Mouse (Mus musculus) embryonic facial prominence, embryonic 15.5 days (tissue): ENCODE data around the gene Tns1. TPM values are rescaled to one million over a fixed set of nuclear protein-coding genes. Genes with fewer than 3 reads are reported as not detected.

ENCODE experiments used
- ATAC-seq: fragments of 200-750 bp; cut with Nextera tagmentation; 2 replicates; pipeline ENCODE4 v1.8.0; 2017; ENCODE audit warnings: low read depth, moderate TSS enrichment; ENCODE audit not compliant: insufficient number of reproducible peaks, low FRiP score, low TSS enrichment
- H3K27ac ChIP-seq: fragments of 300-500 bp; sonication (generic); replicated peaks from 2 replicates; pipeline ENCODE4 v1.5.1; 2015; ENCODE audit warnings: mild to moderate bottlenecking, inconsistent platforms
- H3K27me3 ChIP-seq: fragments of 300-500 bp; sonication (generic); 2 replicates; pipeline ENCODE4 v1.6.1; 2015; ENCODE audit warnings: inconsistent platforms
- H3K36me3 ChIP-seq: fragments of 300-500 bp; sonication (generic); 2 replicates; pipeline ENCODE4 v1.6.1; 2015; ENCODE audit warnings: mild to moderate bottlenecking, inconsistent platforms
- H3K4me1 ChIP-seq: fragments of 300-500 bp; sonication (generic); 2 replicates; pipeline ENCODE4 v1.6.1; 2015; ENCODE audit warnings: inconsistent platforms
- H3K4me2 ChIP-seq: fragments of 300-500 bp; sonication (generic); replicated peaks from 2 replicates; pipeline ENCODE4 v1.6.1; 2015; ENCODE audit warnings: mild to moderate bottlenecking, inconsistent platforms
- H3K4me3 ChIP-seq: fragments of 300-500 bp; sonication (generic); replicated peaks from 2 replicates; pipeline ENCODE4 v1.5.1; 2015; ENCODE audit warnings: mild to moderate bottlenecking, inconsistent platforms
- H3K9ac ChIP-seq: fragments of 300-500 bp; sonication (generic); 2 replicates; pipeline ENCODE4 v1.6.1; 2015; ENCODE audit warnings: inconsistent platforms
- H3K9me3 ChIP-seq: fragments of 300-500 bp; sonication (generic); replicated peaks from 2 replicates; pipeline ENCODE4 v1.6.1; 2016; ENCODE audit warnings: inconsistent platforms
- WGBS: fragments of 180-500 bp; shearing (Covaris S2); methylation state at CpG from one replicate; pipeline ENCODE4 v1.1.7; 2015; 5-methylcytosine and 5-hydroxymethylcytosine counted together
- polyA plus RNA-seq: library from polyadenylated mRNA; unstranded; fragments of >200 nt; fragmentation: Nextera tagmentation; extraction: Ambion mirVana; gene quantifications from 2 replicates; pipeline ENCODE4 v1.2.1, GENCODE M21; 2015

Gene Tns1
- polyA plus RNA-seq, 1 experiment from 2014 or later: 49.3 TPM

- no peak overlapping the region for H3K9ac ChIP-seq
- ATAC-seq: no peak
- H3K27me3 ChIP-seq: no peaks in the 10 kb centered on the region
- peak overlapping the region; percentile 93 for H3K27ac ChIP-seq
- H3K4me3 ChIP-seq: no peak overlapping the region
- H3K4me1 ChIP-seq: peaks cover 57% of the 10 kb centered on the region
- WGBS: 60% methylated on average over 5 of the region's 5 CpGs
- H3K4me2 ChIP-seq: no peak overlapping the region
- H3K9me3 ChIP-seq: no peaks in the 10 kb centered on the region
- peaks cover 10% of the 10 kb centered on the region; the same call in 1 of the 2 replicates for H3K36me3 ChIP-seq
These were observed 160.0 kb downstream of the Tns1 start for GRCm38 (mm10) chr1:73964151-73964743.

DNA sequence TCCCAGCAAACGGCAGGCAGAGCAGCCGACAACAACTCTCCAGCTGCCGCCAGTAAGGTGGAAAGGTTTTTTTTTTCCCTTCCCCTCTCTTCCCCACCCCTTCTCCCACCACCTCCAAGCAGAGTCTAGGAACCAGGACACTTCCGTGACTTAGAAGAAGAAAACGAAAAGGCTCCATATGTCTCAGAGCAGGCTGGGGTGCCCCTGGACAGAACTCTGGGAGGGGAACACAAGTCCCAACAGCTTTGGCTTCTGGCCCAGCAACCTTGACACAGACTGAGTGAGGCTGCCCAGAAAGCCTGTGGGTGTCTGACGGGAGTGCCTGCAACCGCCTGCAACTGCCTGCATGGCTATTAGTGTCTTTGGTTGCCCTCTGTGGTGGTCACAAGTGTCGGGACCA, 160.6 kb downstream of the Tns1 start:
- WGBS: 13% methylated on average over 8 of the region's 8 CpGs
- peak overlapping the region; percentile 93 for H3K27ac ChIP-seq
- peak overlapping the region; percentile 39; the same call in 1 of the 2 replicates for H3K4me2 ChIP-seq
- H3K36me3 ChIP-seq: peaks cover 10% of the 10 kb centered on the region; the same call in 1 of the 2 replicates
- peaks cover 55% of the 10 kb centered on the region for H3K4me1 ChIP-seq
- ATAC-seq: no peak
- no peak overlapping the region for H3K4me3 ChIP-seq
- no peaks in the 10 kb centered on the region for H3K27me3 ChIP-seq
- no peak overlapping the region for H3K9ac ChIP-seq
- H3K9me3 ChIP-seq: no peaks in the 10 kb centered on the region

GRCm38 (mm10) chr1:73962668-73963371, 161.4 kb downstream of the Tns1 start:
- peak overlapping the region; percentile 13 for H3K4me3 ChIP-seq

GRCm38 (mm10) chr1:73962049-73962448, 162.2 kb downstream of the Tns1 start:
- H3K4me3 ChIP-seq: peak overlapping the region; percentile 13; the same call in 1 of the 2 replicates
- H3K4me1 ChIP-seq: peaks cover 65% of the 10 kb centered on the region
- H3K36me3 ChIP-seq: 0 out of 2 replicates have a peak, but pooled peaks cover 3% of the 10 kb centered on the region
- peak overlapping the region; percentile 39 for H3K4me2 ChIP-seq
- 86% methylated on average over 5 of the region's 5 CpGs for WGBS
- no peak overlapping the region for H3K9ac ChIP-seq
- H3K9me3 ChIP-seq: no peaks in the 10 kb centered on the region
- H3K27me3 ChIP-seq: no peaks in the 10 kb centered on the region
- H3K27ac ChIP-seq: peak overlapping the region; percentile 93; the same call in 1 of the 2 replicates
- no peak for ATAC-seq

More at GRCm38 (mm10) chr1:73962668-73963371, 161.4 kb downstream of the Tns1 start:
- 0 out of 2 replicates have a peak, but pooled peaks cover 3% of the 10 kb centered on the region for H3K36me3 ChIP-seq
- peak; percentile 84 for ATAC-seq
- no peaks in the 10 kb centered on the region for H3K9me3 ChIP-seq
- WGBS: 12% methylated on average over 12 of the region's 12 CpGs
- peaks cover 60% of the 10 kb centered on the region for H3K4me1 ChIP-seq
- H3K27ac ChIP-seq: peak overlapping the region; percentile 93
- H3K9ac ChIP-seq: no peak overlapping the region; the same call in 1 of the 2 replicates
- H3K27me3 ChIP-seq: no peaks in the 10 kb centered on the region
- peak overlapping the region; percentile 39 for H3K4me2 ChIP-seq

- Histone ChIP-seq H3K9ac (no peak overlapping the region), H3K9me3 (no peaks in the 10 kb centered on the region), H3K27ac (no peak overlapping the region), H3K4me3 (no peak overlapping the region), H3K36me3 (no peaks in the 10 kb centered on the region), H3K27me3 (no peaks in the 10 kb centered on the region), H3K4me1 (peaks cover 75% of the 10 kb centered on the region), H3K4me2 (no peak overlapping the region)
- ATAC-seq: no peak
- 90% methylated on average over 10 of the region's 10 CpGs for WGBS
These were observed 164.5 kb downstream of the Tns1 start for GRCm38 (mm10) chr1:73959758-73960157.

DNA sequence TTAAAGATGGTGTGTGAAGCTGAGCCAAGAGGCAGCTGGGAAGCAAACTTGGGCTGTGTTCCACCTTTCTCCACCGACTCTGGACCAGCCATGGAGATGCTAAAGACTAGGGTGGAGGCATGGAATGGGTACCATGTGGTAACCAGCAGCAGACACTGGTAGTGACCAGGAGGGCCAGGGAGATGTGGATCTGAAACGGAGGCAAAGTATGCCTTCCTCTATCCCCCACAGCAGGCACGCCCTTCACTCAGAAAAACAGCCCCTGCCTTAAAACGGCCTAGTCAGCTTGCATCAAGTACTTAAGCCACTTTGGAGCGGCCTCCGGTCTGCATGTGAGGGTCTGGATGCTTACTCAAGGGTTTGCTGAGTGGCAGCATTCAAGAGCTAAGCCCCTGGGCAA, 164.9 kb downstream of the Tns1 start:
- H3K4me3 ChIP-seq: no peak overlapping the region
- no peak overlapping the region for H3K9ac ChIP-seq
- H3K9me3 ChIP-seq: no peaks in the 10 kb centered on the region
- H3K4me1 ChIP-seq: peaks cover 74% of the 10 kb centered on the region
- no peaks in the 10 kb centered on the region for H3K27me3 ChIP-seq
- no peak for ATAC-seq
- H3K4me2 ChIP-seq: no peak overlapping the region
- 79% methylated on average over 6 of the region's 6 CpGs for WGBS
- no peaks in the 10 kb centered on the region for H3K36me3 ChIP-seq
- H3K27ac ChIP-seq: no peak overlapping the region

- ATAC-seq: no peak
- H3K4me3 ChIP-seq: no peak overlapping the region
- H3K27me3 ChIP-seq: no peaks in the 10 kb centered on the region
- H3K9me3 ChIP-seq: no peaks in the 10 kb centered on the region
- H3K36me3 ChIP-seq: peaks cover 4% of the 10 kb centered on the region
- 41% methylated on average over 9 of the region's 9 CpGs for WGBS
- no peak overlapping the region for H3K27ac ChIP-seq
- no peak overlapping the region for H3K9ac ChIP-seq
- H3K4me1 ChIP-seq: peaks cover 68% of the 10 kb centered on the region
- H3K4me2 ChIP-seq: no peak overlapping the region
These were observed 165.9 kb downstream of the Tns1 start for GRCm38 (mm10) chr1:73958210-73958983.

DNA sequence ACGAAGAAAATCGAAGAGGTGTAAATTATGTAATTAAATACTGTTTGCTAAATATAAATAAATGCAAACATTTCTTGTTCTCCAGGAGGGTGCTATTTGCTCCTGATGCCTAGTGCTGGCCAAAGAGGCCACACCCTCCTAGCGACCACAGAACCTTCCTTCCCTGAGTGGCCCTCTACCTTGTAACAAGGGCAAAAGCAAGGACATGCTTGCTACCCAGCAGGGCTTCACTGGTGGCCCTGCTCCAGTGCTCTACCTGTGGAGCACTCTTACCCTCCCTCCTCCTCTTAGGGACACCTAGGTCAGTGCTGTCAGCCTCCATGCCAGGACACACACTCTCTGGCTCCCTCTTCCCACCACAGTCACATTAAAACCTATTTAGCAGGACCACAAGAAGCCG, 166.8 kb downstream of the Tns1 start:
- Histone ChIP-seq H3K27ac (no peak overlapping the region), H3K4me1 (peaks cover 60% of the 10 kb centered on the region), H3K9ac (no peak overlapping the region), H3K27me3 (no peaks in the 10 kb centered on the region), H3K36me3 (peaks cover 12% of the 10 kb centered on the region), H3K4me3 (no peak overlapping the region), H3K4me2 (no peak overlapping the region), H3K9me3 (no peaks in the 10 kb centered on the region)
- ATAC-seq: no peak
- 83% methylated on average over 4 of the region's 4 CpGs for WGBS

- peaks cover 23% of the 10 kb centered on the region for H3K36me3 ChIP-seq
- H3K4me1 ChIP-seq: peaks cover 55% of the 10 kb centered on the region
- no peaks in the 10 kb centered on the region for H3K9me3 ChIP-seq
- H3K9ac ChIP-seq: no peak overlapping the region
- no peak overlapping the region for H3K27ac ChIP-seq
- 39% methylated on average over 1 of the region's 1 CpGs for WGBS
- no peak overlapping the region for H3K4me2 ChIP-seq
- no peak for ATAC-seq
- no peak overlapping the region for H3K4me3 ChIP-seq
- no peaks in the 10 kb centered on the region for H3K27me3 ChIP-seq
These were observed 167.9 kb downstream of the Tns1 start for GRCm38 (mm10) chr1:73956320-73956719.

GRCm38 (mm10) chr1:73955259-73955842, 168.9 kb downstream of the Tns1 start:
- WGBS: 17% methylated on average over 4 of the region's 4 CpGs
- peaks cover 55% of the 10 kb centered on the region for H3K4me1 ChIP-seq
- peak overlapping the region; percentile 55 for H3K27ac ChIP-seq
- no peak overlapping the region for H3K9ac ChIP-seq
- H3K4me3 ChIP-seq: no peak overlapping the region
- no peaks in the 10 kb centered on the region for H3K9me3 ChIP-seq
- no peak overlapping the region for H3K4me2 ChIP-seq
- ATAC-seq: no peak
- no peaks in the 10 kb centered on the region for H3K27me3 ChIP-seq
- H3K36me3 ChIP-seq: peaks cover 26% of the 10 kb centered on the region

GRCm38 (mm10) chr1:73954614-73955013, 169.6 kb downstream of the Tns1 start:
- H3K4me2 ChIP-seq: no peak overlapping the region
- ATAC-seq: no peak
- H3K27ac ChIP-seq: peak overlapping the region; percentile 55
- H3K9me3 ChIP-seq: no peaks in the 10 kb centered on the region
- H3K27me3 ChIP-seq: no peaks in the 10 kb centered on the region
- H3K4me1 ChIP-seq: peaks cover 51% of the 10 kb centered on the region
- no peak overlapping the region for H3K9ac ChIP-seq
- H3K36me3 ChIP-seq: peaks cover 26% of the 10 kb centered on the region
- no peak overlapping the region for H3K4me3 ChIP-seq
- 50% methylated on average over 4 of the region's 4 CpGs for WGBS
